Mouse (Mus musculus) gastrocnemius, postnatal 4 days (tissue): Measurements from ENCODE around the gene Asgr1. TPM values are rescaled to one million over a fixed set of nuclear protein-coding genes. Genes with fewer than 3 reads are reported as not detected.

Experiments used
- DNase-seq, 2 experiments: peaks; one replicate each; pipeline ENCODE4 v3.0.0; 2021 to 2022; ENCODE audit warnings: low spot score in 2 of 2, mixed read lengths in 2 of 2
- total RNA-seq, 2 experiments: library from RNA; stranded (reverse); gene quantifications; 2 replicates each; pipeline ENCODE4 v1.2.3; 2021

The Asgr1 gene
- total RNA-seq, 2 experiments from 2014 or later, result 0.62 TPM; not detected in 1

- no peak for DNase-seq
Measured at GRCm38 (mm10) chr11:70024151-70024514, 29.8 kb upstream of the Asgr1 start.

DNA sequence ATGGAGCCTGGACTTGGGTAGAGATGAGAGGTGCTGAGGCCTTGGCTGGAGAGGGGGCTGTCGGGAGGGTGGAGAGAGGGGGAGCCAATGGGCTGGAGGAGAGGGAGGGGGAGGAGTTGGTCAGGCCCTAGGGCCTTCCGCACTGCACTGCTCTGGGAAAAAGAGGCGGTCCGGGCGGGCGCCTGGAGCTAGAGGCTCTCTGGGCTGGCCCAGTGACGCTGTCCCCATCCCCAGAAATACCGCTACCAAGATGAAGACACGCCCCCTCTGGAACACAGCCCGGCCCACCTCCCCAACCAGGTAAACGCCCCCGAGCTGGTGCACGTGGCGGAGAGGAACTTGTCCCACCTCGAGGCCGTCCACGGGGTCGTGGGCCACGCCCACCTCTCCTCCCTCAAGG, 27.2 kb upstream of the Asgr1 start:
- DNase-seq, result peak; percentile 63 to 77

- DNase-seq, result peak in 1 of 2 experiments; percentile 59
Measured at GRCm38 (mm10) chr11:70027397-70027796, 26.5 kb upstream of the Asgr1 start.

- peak in 1 of 2 experiments; percentile 34 for DNase-seq
Measured at GRCm38 (mm10) chr11:70028401-70029129, 25.3 kb upstream of the Asgr1 start.

DNA sequence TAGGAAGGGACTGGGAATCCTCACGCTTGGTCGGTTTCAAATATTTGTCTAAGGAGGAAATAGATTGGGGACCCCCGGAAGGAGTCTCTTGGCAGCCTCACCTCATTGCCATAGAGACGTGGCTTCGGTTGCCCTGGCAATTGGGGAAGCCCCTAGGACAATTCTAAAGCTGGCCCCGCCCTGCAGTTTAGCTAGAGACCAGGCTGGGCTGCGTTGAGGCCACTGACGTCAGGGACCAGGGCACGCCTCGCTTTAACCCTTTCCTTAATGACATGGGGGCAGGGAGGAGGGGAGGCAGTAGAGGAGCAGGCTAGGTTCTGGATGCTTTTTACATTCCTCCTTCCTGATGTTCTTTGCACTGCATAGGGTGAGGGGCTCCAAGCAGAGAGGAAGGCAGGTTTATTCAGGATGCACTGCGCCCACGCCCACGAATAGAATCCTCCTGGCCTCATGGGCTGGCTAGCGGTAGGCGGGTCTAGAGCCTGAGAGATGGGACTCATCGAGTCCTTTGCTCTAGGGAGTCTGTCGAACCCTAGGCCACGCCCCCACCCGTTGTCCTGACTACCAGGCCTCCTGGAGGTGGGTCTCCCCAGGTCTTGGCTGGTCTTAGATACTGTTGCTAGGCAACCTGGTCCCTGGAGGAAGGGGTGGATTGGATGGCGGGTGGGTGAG, 24.6 kb upstream of the Asgr1 start:
- peak; percentile 64 to 84 for DNase-seq

GRCm38 (mm10) chr11:70029829-70030550, 23.9 kb upstream of the Asgr1 start:
- DNase-seq, result no peak

DNA sequence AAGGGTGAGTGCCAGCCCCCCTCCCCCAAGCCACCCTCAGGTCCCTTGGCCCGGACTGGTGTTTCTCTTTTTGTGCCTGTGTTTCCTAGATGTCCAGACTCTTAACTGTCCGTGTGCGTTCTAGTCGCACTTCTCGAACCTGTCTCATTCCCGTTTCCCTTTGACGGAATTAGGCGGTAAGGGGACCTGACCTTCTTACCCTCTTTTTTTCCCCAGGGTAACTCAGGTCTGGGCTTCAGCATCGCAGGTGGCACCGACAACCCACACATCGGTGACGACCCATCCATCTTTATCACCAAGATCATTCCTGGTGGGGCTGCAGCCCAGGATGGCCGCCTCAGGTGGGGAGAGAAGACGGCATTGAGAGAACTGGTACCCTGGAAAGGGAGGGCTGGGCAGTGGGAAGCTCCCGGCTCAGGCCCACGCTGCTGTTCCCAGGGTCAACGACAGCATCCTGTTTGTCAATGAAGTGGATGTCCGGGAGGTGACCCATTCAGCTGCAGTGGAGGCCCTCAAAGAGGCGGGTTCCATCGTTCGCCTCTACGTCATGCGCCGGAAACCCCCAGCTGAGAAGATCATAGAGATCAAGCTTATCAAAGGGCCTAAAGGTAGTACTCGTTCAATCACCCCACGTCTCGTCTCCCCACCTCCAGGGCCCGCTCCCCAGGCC, 23.1 kb upstream of the Asgr1 start:
- DNase-seq, result no peak

GRCm38 (mm10) chr11:70031321-70031670, 22.6 kb upstream of the Asgr1 start:
- DNase-seq, result no peak

DNA sequence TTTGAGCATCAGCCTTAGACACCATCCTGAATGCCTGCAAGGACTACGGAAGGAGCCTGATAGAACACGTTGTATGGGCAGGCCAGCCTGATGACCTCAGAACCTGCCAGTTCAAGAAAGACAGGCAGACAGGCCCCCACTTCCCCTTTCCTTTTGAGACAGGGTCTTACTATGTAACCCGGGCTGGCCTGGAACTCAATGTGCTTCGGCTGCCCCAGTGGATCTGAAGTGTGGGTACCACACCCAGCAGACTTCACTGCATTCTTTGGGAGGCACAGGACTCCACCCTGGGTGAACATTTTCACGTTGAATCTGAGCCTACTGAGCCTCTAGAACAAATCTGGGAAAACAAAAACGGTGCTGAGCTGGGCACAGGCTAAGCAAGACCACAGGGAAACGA, 15.7 kb upstream of the Asgr1 start:
- no peak for DNase-seq

GRCm38 (mm10) chr11:70039631-70040030, 14.3 kb upstream of the Asgr1 start:
- no peak for DNase-seq

DNA sequence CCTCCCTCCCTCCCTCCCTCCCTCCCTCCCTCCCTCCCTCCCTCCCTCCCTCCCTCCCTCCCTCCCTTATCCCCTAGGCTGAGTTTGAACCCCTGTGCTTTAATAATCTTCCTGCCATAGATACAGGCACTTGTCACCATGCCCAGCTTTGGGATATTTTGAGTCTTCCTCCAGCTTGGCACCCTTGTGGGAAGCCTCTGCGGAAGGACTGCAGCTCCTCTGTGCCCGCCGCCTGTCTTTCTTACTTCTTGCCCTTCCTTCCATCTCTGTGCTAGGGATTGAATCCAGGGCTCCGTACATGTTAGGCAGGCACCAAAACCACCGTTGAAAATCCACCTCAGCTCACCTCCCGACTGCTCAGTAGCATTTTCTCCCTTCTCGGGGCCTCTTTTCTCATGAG, 13.7 kb upstream of the Asgr1 start:
- DNase-seq, result no peak

GRCm38 (mm10) chr11:70042309-70043085, 11.4 kb upstream of the Asgr1 start:
- DNase-seq, result no peak

DNA sequence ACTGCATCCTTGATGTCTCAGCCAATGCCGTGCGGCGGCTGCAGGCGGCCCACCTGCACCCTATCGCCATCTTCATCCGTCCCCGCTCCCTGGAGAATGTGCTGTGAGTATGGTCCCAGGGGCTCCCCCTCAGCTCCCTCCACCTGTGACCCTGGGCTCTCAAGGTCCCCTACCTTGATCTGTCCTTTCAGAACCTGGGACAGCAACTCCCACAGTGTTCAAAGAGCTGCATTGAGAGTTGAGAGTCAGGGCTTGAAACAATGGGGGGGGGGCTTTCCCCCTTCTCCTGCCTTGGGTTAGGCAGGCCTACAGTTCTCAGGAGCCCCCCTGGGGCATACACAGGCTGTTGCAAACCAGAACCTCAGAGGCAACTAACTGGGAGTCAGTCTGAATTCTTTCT, 10.2 kb upstream of the Asgr1 start:
- DNase-seq, result no peak

DNA sequence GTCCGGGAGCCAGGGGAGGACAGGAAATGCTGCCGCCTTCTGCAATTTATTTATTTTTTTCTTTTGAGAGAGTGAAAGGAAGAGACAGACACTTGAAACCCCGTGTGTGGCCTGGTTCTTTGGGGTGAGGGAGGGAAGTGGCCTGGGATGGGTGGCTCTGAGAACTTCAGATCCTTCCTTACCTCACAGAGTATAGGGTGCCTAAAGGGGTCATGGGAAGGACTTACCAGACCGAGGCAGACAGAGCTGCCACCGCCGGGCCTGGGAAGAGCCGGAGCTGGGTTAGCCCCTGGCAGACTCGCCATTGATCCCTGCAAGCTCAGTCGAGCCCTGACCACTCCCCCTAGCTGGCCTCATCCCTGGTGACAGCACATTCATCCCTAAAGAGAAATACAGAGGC, 8.4 kb upstream of the Asgr1 start:
- no peak for DNase-seq

DNA sequence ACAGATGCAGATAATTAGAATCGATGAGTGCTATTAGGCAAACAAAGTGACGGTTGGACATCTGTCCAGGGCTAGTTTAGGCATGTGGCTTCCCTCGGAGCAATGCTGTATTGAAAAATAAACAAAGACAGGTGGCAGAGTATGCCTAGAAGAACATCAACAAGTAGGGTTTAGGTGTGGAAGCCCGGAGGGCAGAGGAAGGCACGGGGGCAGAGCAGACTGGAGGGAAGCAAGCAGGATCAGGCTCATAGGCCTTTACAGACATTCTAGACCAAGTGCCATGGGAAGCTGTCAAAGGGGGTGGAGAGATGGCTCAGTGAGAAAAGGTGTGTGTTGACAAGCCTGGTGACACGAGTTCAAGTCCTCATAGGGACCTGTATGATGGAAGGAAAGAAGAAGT, 4.5 kb upstream of the Asgr1 start:
- DNase-seq, result no peak

GRCm38 (mm10) chr11:70049816-70050215, 4.1 kb upstream of the Asgr1 start:
- no peak for DNase-seq

DNA sequence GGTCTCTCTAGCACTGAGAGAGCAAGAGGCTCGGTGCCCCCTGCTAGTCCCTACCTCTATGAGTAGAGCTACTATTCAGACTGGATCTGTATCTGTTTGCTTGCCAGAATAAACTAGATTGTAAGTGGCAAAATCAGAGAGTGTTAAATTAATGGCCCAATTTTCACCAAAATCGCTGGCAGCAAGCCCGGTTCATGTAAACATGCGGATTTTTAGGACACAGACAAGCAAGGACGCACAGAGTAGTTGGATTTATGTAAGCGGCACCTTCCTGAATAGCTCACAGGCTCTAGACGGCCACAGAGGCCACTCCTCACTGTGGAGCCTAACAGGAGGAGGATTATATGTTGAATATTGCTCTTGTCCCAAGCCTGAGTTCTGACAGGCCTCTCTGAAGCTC, 729 bp upstream of the Asgr1 start:
- DNase-seq, result no peak

GRCm38 (mm10) chr11:70055618-70056214, 1.8 kb downstream of the Asgr1 start:
- peak; percentile 47 to 74 for DNase-seq

DNA sequence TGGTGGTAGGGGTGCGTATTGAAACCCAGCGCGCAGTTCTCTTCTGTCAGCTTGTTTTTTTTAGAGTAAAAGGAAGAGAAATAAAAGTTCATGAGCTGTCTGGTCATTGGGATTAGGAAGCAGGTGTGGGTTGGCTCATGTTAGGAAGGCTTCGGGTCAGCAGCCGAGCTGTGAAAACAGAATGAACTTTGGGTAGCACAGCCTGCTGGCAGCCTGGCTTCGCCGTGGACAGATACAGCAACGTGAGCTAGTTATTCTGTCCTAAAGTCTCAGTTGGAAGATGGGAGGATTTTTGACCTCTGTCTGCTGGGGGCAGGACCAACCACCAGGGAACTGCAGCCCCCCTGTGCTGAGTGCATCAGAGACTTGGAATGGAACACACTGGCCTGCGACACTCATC, 3.9 kb downstream of the Asgr1 start:
- no peak for DNase-seq

DNA sequence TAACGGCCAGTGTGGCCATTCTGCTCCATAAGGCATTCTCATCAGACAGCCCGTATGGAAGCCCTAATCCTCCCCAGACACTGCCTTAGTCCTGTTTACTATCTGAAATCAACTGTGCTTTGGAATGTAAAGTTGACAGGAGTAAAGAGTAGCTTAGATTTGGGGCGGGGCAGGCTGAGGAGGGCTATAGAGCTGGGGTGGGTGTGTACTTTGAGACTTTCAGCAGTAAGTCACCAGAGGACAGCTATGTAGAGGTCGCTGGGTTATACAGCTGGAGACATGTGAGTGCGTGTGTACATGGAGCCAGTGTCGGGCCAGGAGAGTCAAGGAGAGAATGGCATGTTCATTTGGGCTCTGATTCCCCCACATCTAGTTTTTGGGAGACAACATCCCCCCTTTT, 6.0 kb downstream of the Asgr1 start:
- DNase-seq, result no peak

GRCm38 (mm10) chr11:70063053-70063452, 9.2 kb downstream of the Asgr1 start:
- DNase-seq, result no peak
